Mouse (Mus musculus): Measurements from ENCODE around the gene Zic5.

DNA sequence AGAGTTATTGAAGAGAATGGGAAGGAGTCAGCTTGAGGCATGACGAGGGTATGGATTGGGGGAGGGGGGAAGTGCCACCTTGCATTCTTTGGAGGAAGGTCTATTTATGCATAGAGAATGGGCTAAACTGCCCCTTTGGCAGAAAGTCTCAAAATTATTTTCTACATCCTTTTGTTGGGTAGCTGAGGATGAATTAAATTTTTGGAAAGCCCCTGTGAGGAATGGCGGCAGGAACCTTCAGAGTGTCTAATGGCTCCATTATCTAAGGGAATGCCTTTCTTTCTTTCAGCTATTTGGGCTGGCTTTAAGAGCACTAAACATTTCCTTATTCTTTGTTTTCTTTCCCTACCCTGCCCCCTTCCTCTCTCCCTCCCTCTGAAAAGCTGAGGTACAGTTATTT, 14.9 kb upstream of the Zic5 start:
- TF ChIP-seq POLR2A (IDR thresholded peaks at IDR 0.05; ENCODE audit: low read depth, low read length) (no peak), CTCF (conservative IDR thresholded peaks at IDR 0.05; ENCODE audit: insufficient read depth, insufficient read length, low read depth, low read length) (no peak)

Measured in kidney, adult 2 months (tissue).